Mouse (Mus musculus) forebrain, embryonic 15.5 days (tissue): ENCODE data around the gene Sik3. TPM values are rescaled to one million over a fixed set of nuclear protein-coding genes. Genes with fewer than 3 reads are reported as not detected.
"Not testable (repeated sequence)": the region's sequence is repeated elsewhere in the genome, so short reads cannot be mapped to it uniquely, and the experiment has no call there.

ENCODE experiments used
- ATAC-seq: fragments of 200-750 bp; cut with Nextera tagmentation; replicated peaks from 2 replicates; pipeline ENCODE4 v1.8.0; 2017; ENCODE audit warnings: mild to moderate bottlenecking, moderate TSS enrichment, moderate library complexity
- H3K27ac ChIP-seq: fragments of 300-500 bp; sonication (generic); replicated peaks from 2 replicates; pipeline ENCODE4 v1.5.1; 2015; ENCODE audit warnings: mild to moderate bottlenecking, inconsistent platforms
- H3K27me3 ChIP-seq: fragments of 300-500 bp; sonication (generic); 2 replicates; pipeline ENCODE4 v1.6.1; 2015; ENCODE audit warnings: inconsistent platforms
- H3K36me3 ChIP-seq: fragments of 300-500 bp; sonication (generic); 2 replicates; pipeline ENCODE4 v1.6.1; 2015; ENCODE audit warnings: mild to moderate bottlenecking, inconsistent platforms
- H3K4me1 ChIP-seq: fragments of 300-500 bp; sonication (generic); 2 replicates; pipeline ENCODE4 v1.6.1; 2015; ENCODE audit warnings: inconsistent platforms
- H3K4me2 ChIP-seq: fragments of 300-500 bp; sonication (generic); replicated peaks from 2 replicates; pipeline ENCODE4 v1.6.1; 2015; ENCODE audit warnings: mild to moderate bottlenecking, inconsistent platforms
- H3K4me3 ChIP-seq: fragments of 300-500 bp; sonication (generic); 2 replicates; pipeline ENCODE4 v1.5.1; 2015; ENCODE audit warnings: mild to moderate bottlenecking, inconsistent platforms
- H3K9ac ChIP-seq: fragments of 300-500 bp; sonication (generic); replicated peaks from 2 replicates; pipeline ENCODE4 v1.6.1; 2015; ENCODE audit warnings: mild to moderate bottlenecking, inconsistent platforms
- H3K9me3 ChIP-seq: fragments of 300-500 bp; sonication (generic); 2 replicates; pipeline ENCODE4 v1.6.1; 2016; ENCODE audit warnings: inconsistent platforms
- WGBS: fragments of 180-500 bp; shearing (Covaris S2); methylation state at CpG from one replicate; pipeline ENCODE4 v1.1.7; 2015; ENCODE audit warnings: mixed read lengths; 5-methylcytosine and 5-hydroxymethylcytosine counted together
- polyA plus RNA-seq: library from polyadenylated mRNA; unstranded; fragments of >200 nt; fragmentation: Nextera tagmentation; extraction: Ambion mirVana; gene quantifications from 2 replicates; pipeline ENCODE4 v1.2.1, GENCODE M21; 2015

Sik3 gene
- polyA plus RNA-seq, 1 experiment from 2014 or later = 9.2 TPM

GRCm38 (mm10) chr9:46149392-46149791 is 136.8 kb downstream of the Sik3 start:
- Histone ChIP-seq H3K36me3 (no peaks in the 10 kb centered on the region), H3K27me3 (no peaks in the 10 kb centered on the region)
- ATAC-seq = no peak

DNA sequence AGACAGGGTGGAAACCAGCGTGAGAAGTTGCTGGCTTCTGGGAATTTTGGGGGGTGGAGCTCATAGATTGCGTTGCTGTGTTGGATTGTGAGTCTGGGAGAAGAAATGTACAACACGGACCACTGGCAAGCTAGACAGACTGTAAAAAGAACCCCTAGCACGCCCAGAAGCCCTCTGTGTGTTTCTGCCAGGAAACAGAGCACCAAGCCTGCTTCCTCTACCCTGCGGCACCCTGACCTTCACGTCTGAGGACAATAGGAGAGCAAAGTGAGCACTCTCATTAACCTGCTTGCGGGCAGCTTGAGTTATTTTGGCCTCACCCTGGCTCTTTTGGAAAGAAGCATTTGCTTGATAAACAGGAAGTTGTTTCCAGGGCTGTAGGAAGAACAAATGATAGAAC is 137.5 kb downstream of the Sik3 start:
- Histone ChIP-seq H3K4me3 (no peak overlapping the region), H3K4me2 (no peak overlapping the region), H3K9me3 (no peaks in the 10 kb centered on the region), H3K27me3 (no peaks in the 10 kb centered on the region), H3K27ac (no peak overlapping the region), H3K4me1 (peaks cover 5% of the 10 kb centered on the region; the same call in 1 of the 2 replicates), H3K36me3 (no peaks in the 10 kb centered on the region), H3K9ac (no peak overlapping the region)
- 70% methylated on average over 7 of the region's 7 CpGs for WGBS
- no peak for ATAC-seq

More at GRCm38 (mm10) chr9:46149392-46149791, 136.8 kb downstream of the Sik3 start:
- no peak overlapping the region for H3K4me2 ChIP-seq
- no peak overlapping the region for H3K27ac ChIP-seq
- no peak overlapping the region for H3K4me3 ChIP-seq
- 93% methylated on average over 5 of the region's 5 CpGs for WGBS
- no peaks in the 10 kb centered on the region for H3K9me3 ChIP-seq
- H3K9ac ChIP-seq = no peak overlapping the region
- H3K4me1 ChIP-seq = peaks cover 5% of the 10 kb centered on the region; the same call in 1 of the 2 replicates

DNA sequence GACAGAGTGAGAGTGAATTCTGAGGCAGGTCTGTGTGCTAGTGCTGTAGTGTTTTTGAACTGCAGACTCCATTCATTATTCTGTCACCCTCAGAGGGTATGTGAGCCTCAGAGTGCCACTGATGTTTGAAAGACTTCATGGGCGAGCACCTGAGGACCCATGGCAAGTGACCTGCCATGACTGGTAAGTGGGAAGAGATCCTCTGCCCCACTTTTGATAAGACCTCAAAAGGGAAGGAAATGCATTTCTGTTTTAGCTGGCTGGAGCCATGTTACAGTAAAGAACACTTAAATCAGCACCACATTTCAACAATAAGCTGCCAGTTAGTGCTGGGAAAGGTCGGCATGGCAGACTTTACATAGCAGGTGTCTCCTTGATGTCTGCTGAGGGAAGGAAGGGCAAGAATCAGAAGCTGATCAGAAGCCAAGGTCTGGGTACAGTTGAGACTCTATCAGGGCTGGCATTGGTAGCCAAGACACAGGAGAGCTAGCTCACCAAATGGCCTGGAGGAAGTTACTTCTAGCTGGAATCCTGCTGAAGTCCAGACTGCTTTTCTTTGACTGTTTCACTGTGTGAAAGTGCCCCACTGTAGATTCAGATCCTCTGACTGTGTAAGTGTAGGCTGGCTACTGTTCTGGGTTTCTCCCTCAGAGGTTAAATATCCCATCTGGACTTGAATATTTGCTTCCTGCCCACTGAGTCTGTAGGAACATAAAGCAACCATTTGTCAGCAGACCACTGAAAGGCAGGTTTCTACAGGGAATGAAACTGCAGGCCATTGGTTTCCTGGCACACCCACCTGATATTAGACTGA is 138.5 kb downstream of the Sik3 start:
- Histone ChIP-seq H3K9ac (no peak overlapping the region), H3K4me3 (no peak overlapping the region), H3K36me3 (no peaks in the 10 kb centered on the region), H3K4me1 (peaks cover 5% of the 10 kb centered on the region; the same call in 1 of the 2 replicates), H3K27ac (no peak overlapping the region), H3K9me3 (no peaks in the 10 kb centered on the region), H3K27me3 (no peaks in the 10 kb centered on the region), H3K4me2 (no peak overlapping the region)
- WGBS = 77% methylated on average over 2 of the region's 2 CpGs
- ATAC-seq = no peak

DNA sequence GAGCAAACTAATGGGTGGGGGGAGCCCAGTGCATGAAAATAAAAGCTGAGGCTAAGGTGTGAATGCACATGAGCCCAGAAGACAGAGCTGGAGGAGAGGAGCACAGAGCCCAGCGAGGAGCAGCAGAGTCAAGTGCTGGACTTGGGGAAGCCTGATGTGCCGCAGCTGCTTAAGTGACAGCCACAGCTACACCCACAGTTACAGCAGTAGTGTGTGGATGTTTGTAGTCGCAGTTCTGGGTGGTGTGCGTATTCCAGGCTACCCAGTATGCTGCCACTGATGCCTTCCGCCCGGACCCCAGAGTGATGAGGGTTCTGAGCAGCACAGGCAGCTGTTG is 139.1 kb downstream of the Sik3 start:
- no peak for ATAC-seq
- peaks cover 5% of the 10 kb centered on the region; the same call in 1 of the 2 replicates for H3K4me1 ChIP-seq
- H3K27ac ChIP-seq = no peak overlapping the region
- no peak overlapping the region for H3K4me2 ChIP-seq
- no peaks in the 10 kb centered on the region for H3K36me3 ChIP-seq
- H3K27me3 ChIP-seq = no peaks in the 10 kb centered on the region
- no peaks in the 10 kb centered on the region for H3K9me3 ChIP-seq
- H3K9ac ChIP-seq = no peak overlapping the region
- no peak overlapping the region for H3K4me3 ChIP-seq
- WGBS = 86% methylated on average over 6 of the region's 6 CpGs

DNA sequence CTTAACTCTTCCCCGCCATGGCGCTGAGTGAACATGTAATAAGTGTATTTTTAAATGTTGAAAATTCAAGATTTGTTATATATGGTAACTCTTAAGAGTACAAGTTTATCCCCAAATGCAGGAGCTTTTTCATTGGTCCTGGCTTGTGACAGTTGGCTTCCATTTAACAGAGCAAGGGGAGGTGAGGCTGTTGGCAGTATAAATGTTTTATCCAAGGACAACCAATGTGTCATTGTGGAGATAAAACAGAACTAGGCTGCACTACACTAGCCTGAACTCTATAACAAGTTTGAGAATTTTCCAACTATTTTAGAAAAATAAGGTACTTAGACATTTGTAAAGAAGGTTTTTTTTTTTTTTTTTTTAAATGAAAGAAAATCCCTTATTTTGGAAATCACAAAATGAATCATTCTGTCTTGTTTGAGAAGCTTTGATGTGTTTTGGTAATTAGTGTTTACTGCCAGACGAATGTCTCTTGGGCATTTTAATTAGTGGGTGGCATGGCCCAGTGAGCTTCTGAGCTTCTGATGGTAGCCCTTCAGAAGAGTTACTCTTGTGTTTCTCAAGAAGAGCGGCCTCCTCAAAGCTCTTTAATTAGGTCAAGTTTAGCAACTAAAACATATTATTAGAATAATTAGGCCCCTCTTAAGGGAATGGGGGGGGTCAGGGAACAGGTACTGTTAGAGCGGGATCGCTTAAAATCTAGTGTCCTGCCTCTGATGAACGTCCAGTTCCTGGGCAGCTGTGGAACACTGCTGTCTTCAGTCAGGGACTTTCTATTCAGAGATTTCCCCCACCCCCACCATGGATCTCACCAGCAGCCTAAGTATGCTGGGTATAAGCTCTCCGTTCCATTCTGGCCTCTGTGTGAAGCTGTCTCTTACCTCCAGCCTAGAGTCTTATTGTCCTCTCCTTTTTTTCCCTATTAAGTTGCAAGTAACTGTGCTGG is 139.7 kb downstream of the Sik3 start:
- H3K4me3 ChIP-seq = no peak overlapping the region
- H3K9me3 ChIP-seq = no peaks in the 10 kb centered on the region
- 37% methylated on average over 8 of the region's 8 CpGs for WGBS
- H3K27me3 ChIP-seq = no peaks in the 10 kb centered on the region
- no peak for ATAC-seq
- no peak overlapping the region for H3K4me2 ChIP-seq
- no peak overlapping the region for H3K9ac ChIP-seq
- H3K27ac ChIP-seq = no peak overlapping the region
- peaks cover 5% of the 10 kb centered on the region; the same call in 1 of the 2 replicates for H3K4me1 ChIP-seq
- H3K36me3 ChIP-seq = no peaks in the 10 kb centered on the region

- no peaks in the 10 kb centered on the region for H3K9me3 ChIP-seq
- H3K27ac ChIP-seq = no peak overlapping the region
- peaks cover 5% of the 10 kb centered on the region; the same call in 1 of the 2 replicates for H3K4me1 ChIP-seq
- H3K36me3 ChIP-seq = no peaks in the 10 kb centered on the region
- H3K9ac ChIP-seq = no peak overlapping the region
- H3K4me3 ChIP-seq = no peak overlapping the region
- H3K27me3 ChIP-seq = no peaks in the 10 kb centered on the region
- ATAC-seq = no peak
- WGBS = 79% methylated on average over 2 of the region's 2 CpGs
- H3K4me2 ChIP-seq = no peak overlapping the region
Observed at GRCm38 (mm10) chr9:46154469-46154868, 141.8 kb downstream of the Sik3 start.

GRCm38 (mm10) chr9:46155026-46155425 is 142.4 kb downstream of the Sik3 start:
- H3K4me2 ChIP-seq = no peak overlapping the region
- H3K4me1 ChIP-seq = peaks cover 5% of the 10 kb centered on the region; the same call in 1 of the 2 replicates
- no peak overlapping the region for H3K9ac ChIP-seq
- H3K9me3 ChIP-seq = no peaks in the 10 kb centered on the region
- ATAC-seq = no peak
- WGBS = 79% methylated on average over 4 of the region's 4 CpGs
- H3K27ac ChIP-seq = no peak overlapping the region
- no peak overlapping the region for H3K4me3 ChIP-seq
- no peaks in the 10 kb centered on the region for H3K36me3 ChIP-seq
- no peaks in the 10 kb centered on the region for H3K27me3 ChIP-seq

GRCm38 (mm10) chr9:46155818-46156217 is 143.2 kb downstream of the Sik3 start:
- not testable (repeated sequence) for H3K4me2 ChIP-seq, H3K27me3 ChIP-seq, H3K9ac ChIP-seq, H3K36me3 ChIP-seq, H3K27ac ChIP-seq, ATAC-seq, H3K9me3 ChIP-seq, H3K4me3 ChIP-seq, H3K4me1 ChIP-seq
- WGBS = 97% methylated on average over 8 of the region's 8 CpGs

- H3K4me2 ChIP-seq = no peak overlapping the region
- H3K4me1 ChIP-seq = peaks cover 5% of the 10 kb centered on the region; the same call in 1 of the 2 replicates
- H3K4me3 ChIP-seq = no peak overlapping the region
- H3K36me3 ChIP-seq = no peaks in the 10 kb centered on the region
- H3K9ac ChIP-seq = no peak overlapping the region
- H3K27me3 ChIP-seq = no peaks in the 10 kb centered on the region
- no peaks in the 10 kb centered on the region for H3K9me3 ChIP-seq
- 45% methylated on average over 4 of the region's 4 CpGs for WGBS
- ATAC-seq = no peak
- H3K27ac ChIP-seq = no peak overlapping the region
Observed at GRCm38 (mm10) chr9:46156711-46157110, 144.1 kb downstream of the Sik3 start.

DNA sequence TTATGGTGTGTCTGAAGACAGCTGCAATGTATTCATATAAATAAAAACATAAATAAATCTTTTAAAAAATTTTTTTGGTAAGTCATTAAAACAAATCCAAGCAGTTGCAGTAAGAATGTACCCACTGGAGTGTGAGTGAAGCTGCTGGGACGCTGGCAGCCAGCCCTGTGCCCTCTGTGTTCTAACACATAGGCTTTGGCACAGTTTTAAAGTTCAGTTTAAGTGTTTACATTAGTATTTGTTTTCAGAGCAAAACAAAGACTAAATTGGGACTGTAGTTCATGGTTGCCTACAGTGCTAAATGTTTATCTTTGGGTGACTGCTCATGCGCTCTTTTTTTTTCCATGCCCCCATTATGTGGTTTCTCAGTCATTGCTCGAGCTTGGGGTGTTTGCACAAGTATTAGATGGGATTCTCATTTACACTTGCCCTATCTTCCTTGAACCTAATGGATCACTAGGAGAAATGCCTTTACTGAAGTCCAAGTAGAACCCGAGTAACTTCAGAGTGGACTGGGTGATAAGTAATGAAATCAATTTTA is 145.7 kb downstream of the Sik3 start:
- Histone ChIP-seq H3K27ac (no peak overlapping the region), H3K9me3 (no peaks in the 10 kb centered on the region), H3K27me3 (no peaks in the 10 kb centered on the region), H3K4me3 (no peak overlapping the region), H3K9ac (no peak overlapping the region), H3K36me3 (no peaks in the 10 kb centered on the region), H3K4me1 (no peaks in the 10 kb centered on the region), H3K4me2 (no peak overlapping the region)
- ATAC-seq = no peak
- 53% methylated on average over 4 of the region's 4 CpGs for WGBS

DNA sequence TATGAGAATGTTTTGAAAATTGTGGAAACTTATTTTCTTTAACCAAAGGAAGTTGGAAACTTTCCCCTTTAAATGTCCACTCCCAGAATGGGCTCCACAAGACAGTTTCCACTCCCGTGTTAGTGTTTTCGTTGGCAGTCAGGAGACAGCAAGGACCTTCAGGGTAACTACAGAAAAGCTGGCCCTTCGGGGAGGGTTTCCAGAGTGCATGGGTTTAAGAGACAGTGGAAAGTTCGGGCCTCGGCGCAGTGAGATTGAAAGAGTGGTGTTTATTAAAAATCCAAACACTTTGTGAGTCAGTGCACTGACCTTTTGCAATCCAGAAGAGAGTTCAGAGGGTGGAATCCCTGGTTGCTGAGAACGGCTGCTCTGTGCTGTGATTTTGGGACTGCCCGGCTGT is 150.8 kb downstream of the Sik3 start:
- Histone ChIP-seq H3K4me2 (no peak overlapping the region), H3K27ac (no peak overlapping the region), H3K27me3 (no peaks in the 10 kb centered on the region), H3K4me1 (no peaks in the 10 kb centered on the region), H3K9ac (no peak overlapping the region), H3K9me3 (no peaks in the 10 kb centered on the region), H3K4me3 (no peak overlapping the region), H3K36me3 (no peaks in the 10 kb centered on the region)
- 88% methylated on average over 8 of the region's 8 CpGs for WGBS
- no peak for ATAC-seq

- Histone ChIP-seq H3K27me3 (no peaks in the 10 kb centered on the region), H3K4me2 (no peak overlapping the region), H3K36me3 (no peaks in the 10 kb centered on the region), H3K27ac (no peak overlapping the region), H3K4me3 (no peak overlapping the region), H3K9me3 (no peaks in the 10 kb centered on the region), H3K4me1 (no peaks in the 10 kb centered on the region), H3K9ac (no peak overlapping the region)
- ATAC-seq = no peak
- 90% methylated on average over 4 of the region's 4 CpGs for WGBS
Observed at GRCm38 (mm10) chr9:46168802-46169201, 156.2 kb downstream of the Sik3 start.
